Mouse (Mus musculus): ENCODE measurements around the gene Kdm2b. TPM values are rescaled to one million over a fixed set of nuclear protein-coding genes. Genes with fewer than 3 reads are reported as not detected.

The Kdm2b gene
- 13.0 and 29.4 TPM in 2 replicates for polyA plus RNA-seq (2012; rRNA removed; ENCODE audit: low replicate concordance)

DNA sequence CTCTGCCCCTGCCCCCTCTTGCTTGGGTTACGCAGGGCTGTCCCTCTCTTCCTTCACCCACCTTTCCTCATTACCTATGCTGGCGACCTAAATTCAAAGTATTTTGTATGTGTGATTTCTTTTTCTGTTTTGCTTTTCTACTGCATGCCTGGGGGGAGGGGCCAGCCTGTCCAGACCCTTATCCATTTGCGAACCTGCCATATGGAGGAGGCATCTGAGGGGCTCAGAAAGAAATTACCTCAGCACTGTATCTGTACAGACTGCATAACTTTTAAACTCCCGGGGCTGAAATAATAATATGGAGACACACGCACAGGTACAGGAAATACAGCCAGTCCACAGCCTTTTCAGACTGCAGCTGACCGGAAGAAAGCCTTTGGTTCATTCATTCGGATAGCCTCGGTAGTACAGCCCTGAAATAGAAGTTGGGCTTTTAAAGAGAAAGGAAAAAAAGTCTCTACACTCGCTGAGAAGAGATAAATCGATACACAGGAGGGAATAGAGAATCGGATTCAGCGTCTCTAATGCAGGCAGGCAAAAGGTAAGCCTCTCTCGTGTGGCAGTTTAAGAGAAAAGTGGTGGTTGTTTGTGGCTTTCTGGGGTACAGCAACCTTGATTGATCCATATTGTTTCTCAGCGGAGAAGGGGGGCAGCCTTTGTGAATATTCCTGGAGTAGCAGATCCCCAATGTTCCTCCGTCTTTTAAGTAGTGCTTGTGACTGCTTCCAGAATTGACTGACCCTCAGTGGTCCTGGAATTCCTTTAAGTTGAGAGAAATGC lies at the start of gene Kdm2b:
Gene Kdm2b, minus strand, starts transcription at position 273 of the 780 bp plus-strand sequence.

DNA sequence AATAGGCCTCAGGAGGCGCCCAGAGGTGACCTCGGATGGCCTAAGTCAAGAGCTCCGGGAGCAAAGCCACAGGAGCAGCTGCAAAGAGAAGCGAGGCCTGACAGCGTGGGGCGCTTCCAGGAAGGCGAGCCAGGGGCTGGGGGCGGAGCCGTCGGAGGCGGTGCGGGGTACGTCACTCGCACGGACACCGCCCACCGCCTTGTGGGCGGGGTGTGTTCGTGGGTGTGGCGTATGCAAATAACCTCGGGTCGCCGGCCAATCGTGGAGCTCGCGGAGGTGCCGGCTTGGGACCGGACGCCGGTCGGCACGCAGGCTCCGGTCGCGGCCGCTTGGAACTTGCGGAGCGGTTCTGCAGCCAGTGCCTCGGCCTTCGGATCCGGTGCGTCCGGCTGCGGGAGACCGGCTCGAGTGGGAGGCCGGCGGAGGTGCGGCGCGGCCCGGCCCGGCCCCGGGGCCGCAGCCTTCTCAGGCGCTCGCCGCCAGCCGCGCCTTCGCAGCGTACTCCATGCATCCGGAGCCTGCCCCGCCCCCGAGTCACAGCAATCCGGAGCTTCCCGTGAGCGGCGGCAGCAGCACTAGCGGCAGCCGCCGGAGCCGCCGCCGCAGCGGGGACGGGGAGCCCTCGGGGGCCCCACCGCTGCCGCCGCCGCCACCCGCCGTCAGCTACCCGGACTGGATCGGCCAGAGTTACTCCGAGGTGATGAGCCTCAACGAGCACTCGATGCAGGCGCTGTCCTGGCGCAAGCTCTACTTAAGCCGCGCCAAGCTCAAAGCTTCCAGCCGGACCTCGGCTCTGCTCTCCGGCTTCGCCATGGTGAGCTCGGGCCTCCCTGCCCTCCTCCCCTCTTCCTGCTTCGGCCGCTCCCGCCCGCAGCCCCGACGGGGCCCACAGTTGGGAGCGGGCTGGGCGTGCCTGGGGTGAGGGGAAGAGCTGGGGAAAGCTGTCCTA lies 25.4 kb upstream of the Kdm2b start, which contains the start of gene Orai1:
Gene Orai1, plus strand, starts transcription at position 322 of the 949 bp plus-strand sequence.

DNA sequence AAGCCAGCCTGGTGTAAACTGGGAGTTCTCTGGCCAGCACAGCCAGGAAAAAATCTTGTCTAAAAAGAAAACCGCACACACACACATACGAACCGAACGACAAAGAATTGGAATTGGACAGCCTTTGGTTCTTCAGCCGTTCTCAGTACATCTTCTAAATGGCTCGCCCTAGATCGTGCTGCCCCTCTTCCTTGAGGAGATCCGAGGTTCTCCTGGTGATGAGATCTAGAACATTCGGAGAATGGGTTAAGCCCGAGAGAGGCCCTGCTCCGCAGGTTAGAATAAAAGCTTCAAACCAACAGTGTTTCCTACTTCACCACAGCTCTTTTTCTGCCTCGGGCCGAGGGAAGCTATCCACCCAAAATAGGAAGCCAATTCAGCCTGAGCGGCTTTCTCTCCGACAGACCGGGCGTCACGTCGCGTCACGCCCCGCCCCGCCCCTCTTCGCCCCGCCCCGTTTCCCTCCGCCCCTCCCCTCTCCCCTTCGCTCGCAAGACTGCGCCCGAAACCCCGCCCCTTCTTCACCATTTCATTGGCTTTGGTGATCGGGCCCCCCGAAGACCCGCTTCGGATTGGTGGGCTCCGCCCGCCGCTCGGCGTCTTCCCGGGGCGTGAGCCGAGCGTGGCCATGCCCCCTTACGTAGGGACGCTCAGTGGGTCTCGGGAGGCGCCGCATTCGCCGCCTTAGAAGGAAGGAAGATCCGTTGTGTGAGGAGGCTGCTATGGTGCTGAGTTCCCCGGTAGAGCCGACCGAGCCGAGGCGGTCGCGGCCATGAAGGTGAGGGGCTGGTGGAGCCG lies 139.9 kb downstream of the Kdm2b start, which contains the start of gene Rnf34:
Gene Rnf34, plus strand, starts transcription at position 528 of the 798 bp plus-strand sequence.

DNA sequence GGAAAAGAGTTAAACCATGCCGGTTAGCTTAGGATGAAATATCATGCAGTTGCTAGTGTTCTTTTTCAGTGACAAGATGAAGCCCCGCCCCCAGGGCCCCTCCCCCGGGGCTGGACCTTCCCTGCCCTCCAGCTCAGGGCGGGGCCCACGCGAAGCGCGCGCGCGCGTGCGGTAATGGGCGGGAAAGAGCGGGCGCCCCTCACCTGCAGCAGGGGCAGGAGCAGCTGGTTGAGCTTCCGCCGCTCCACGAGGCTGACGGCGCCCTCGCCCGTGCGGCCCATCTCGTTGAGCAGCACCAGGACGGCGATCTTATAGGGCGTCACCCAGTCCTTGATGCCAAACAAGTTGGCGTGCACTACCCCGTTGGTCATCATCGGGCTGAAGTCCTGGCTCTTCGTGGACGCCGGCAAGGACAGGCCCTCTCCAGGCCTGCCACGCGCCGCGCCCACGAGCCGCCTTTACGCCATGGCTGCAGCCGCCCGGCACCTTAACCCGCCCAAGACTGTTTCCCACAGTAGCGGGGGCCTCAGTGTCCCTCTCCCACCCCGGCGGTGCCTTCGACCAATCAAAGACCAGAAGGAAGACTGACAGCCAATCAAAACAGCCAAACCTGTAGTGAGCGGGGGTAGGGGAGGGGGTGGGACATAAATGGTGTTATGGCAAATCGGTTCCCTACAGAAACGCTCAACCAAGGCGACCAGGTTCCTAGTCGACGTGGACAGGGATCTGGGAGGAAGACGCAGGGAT lies 168.7 kb downstream of the Kdm2b start, which contains the start of gene Anapc5:
Gene Anapc5, minus strand, starts transcription at position 563 of the 747 bp plus-strand sequence.

Other genes with a start within 250 kb of the Kdm2b start
- 24.4 and 42.6 TPM in 2 replicates for gene Camkk2, start 210.4 kb downstream of the Kdm2b start, polyA plus RNA-seq (2012; rRNA removed; ENCODE audit: low replicate concordance)
- 373 and 628 TPM in 2 replicates for gene Anapc5, start 168.5 kb downstream of the Kdm2b start, polyA plus RNA-seq (2012; rRNA removed; ENCODE audit: low replicate concordance)
- gene Rnf34, start 139.8 kb downstream of the Kdm2b start, polyA plus RNA-seq (2012; rRNA removed; ENCODE audit: low replicate concordance) = 7.6 and 15.4 TPM in 2 replicates
- gene Orai1, start 25.3 kb upstream of the Kdm2b start, polyA plus RNA-seq (2012; rRNA removed; ENCODE audit: low replicate concordance) = 43.5 and 54.0 TPM in 2 replicates
- not detected in 2 replicates for gene Morn3, start 57.2 kb upstream of the Kdm2b start, polyA plus RNA-seq (2012; rRNA removed; ENCODE audit: low replicate concordance)
- 63.7 and 157 TPM in 2 replicates for gene Tmem120b, start 78.6 kb upstream of the Kdm2b start, polyA plus RNA-seq (2012; rRNA removed; ENCODE audit: low replicate concordance)
- 2.7 and 6.3 TPM in 2 replicates for gene Rhof, start 142.9 kb upstream of the Kdm2b start, polyA plus RNA-seq (2012; rRNA removed; ENCODE audit: low replicate concordance)
- 4.7 and 12.2 TPM in 2 replicates for gene Setd1b, start 152.4 kb upstream of the Kdm2b start, polyA plus RNA-seq (2012; rRNA removed; ENCODE audit: low replicate concordance)
- gene Psmd9, start 179.6 kb upstream of the Kdm2b start, polyA plus RNA-seq (2012; rRNA removed; ENCODE audit: low replicate concordance) = 27.4 and 27.9 TPM in 2 replicates
- gene Hpd, start 192.9 kb upstream of the Kdm2b start, polyA plus RNA-seq (2012; rRNA removed; ENCODE audit: low replicate concordance) = 1.7 and 2.7 TPM in 2 replicates